ENCODE assay signal across 10 mouse cellular contexts in genomic region chr6:99974464-99974863, GRCm38 (mm10).
DNase-seq lines count a peak whose midpoint lies in the region; ATAC-seq and TF ChIP-seq lines count a peak whose summit lies in the region.
"Had no signal": no experiment of that assay in that cellular context is flagged by ENCODE, and none has a peak within 500 bp of the region (broad histone marks: within the 10 kb centered on the region; RNA-seq: fewer than 3 reads in every experiment).

No protein-coding gene starts in this region.

- H3K27me3 ChIP-seq in heart, adult 2 months (ENCODE audit: control insufficient read depth, insufficient read depth, low read length), result no peaks in the 10 kb centered on the region
- H3K27me3 ChIP-seq in heart, embryonic 10.5 days (ENCODE audit: insufficient read depth, poor library complexity, severe bottlenecking), result peaks cover 92% of the 10 kb centered on the region
- no peaks in the 10 kb centered on the region for H3K27me3 ChIP-seq in forebrain, embryonic 16.5 days (replicated peaks; ENCODE audit: control insufficient read depth, insufficient read depth, low read length)

- WGBS in heart, adult 2 months, result 35% methylated on average over 4 of the region's 4 CpGs
- WGBS in heart, embryonic 10.5 days, result 81% methylated on average over 4 of the region's 4 CpGs
- 83% methylated on average over 4 of the region's 4 CpGs for WGBS in forebrain, embryonic 16.5 days

- no peak for ATAC-seq in forebrain, embryonic 16.5 days
- ATAC-seq: hindbrain, embryonic 16.5 days had no signal

- no peak for TF ChIP-seq EP300 in heart, adult 2 months (IDR thresholded peaks at IDR 0.05; ENCODE audit: insufficient read depth, low read depth, low read length)

- no peak for TF ChIP-seq CTCF in heart, adult 2 months (IDR thresholded peaks at IDR 0.05)

- no peak overlapping the region for H3K9ac ChIP-seq in heart, adult 2 months (ENCODE audit: low read depth, low read length)
- H3K9ac ChIP-seq in forebrain, embryonic 16.5 days (replicated peaks; ENCODE audit: low read depth, low read length), result no peak overlapping the region
- H3K9ac ChIP-seq: liver, embryonic 13.5 days had no signal

- no peak for TF ChIP-seq POLR2A in heart, adult 2 months (IDR thresholded peaks at IDR 0.05; ENCODE audit: insufficient read depth, low read depth, low read length)

- H3K4me2 ChIP-seq in forebrain, embryonic 16.5 days (ENCODE audit: low read length), result no peak overlapping the region
- H3K4me2 ChIP-seq: liver, embryonic 13.5 days had no signal

- H3K4me3 ChIP-seq in heart, adult 2 months, result no peak overlapping the region
- no peak overlapping the region for H3K4me3 ChIP-seq in heart, embryonic 10.5 days
- no peak overlapping the region for H3K4me3 ChIP-seq in forebrain, embryonic 16.5 days (replicated peaks; ENCODE audit: low read length)
- H3K4me3 ChIP-seq: liver, embryonic 13.5 days had no signal

- H3K4me1 ChIP-seq in heart, adult 2 months (ENCODE audit: control insufficient read depth, insufficient read depth, low read length), result peaks cover 3% of the 10 kb centered on the region; the same call in 1 of the 2 replicates
- H3K4me1 ChIP-seq in heart, embryonic 10.5 days, result peaks cover 11% of the 10 kb centered on the region; the same call in 1 of the 2 replicates
- peaks cover 27% of the 10 kb centered on the region for H3K4me1 ChIP-seq in forebrain, embryonic 16.5 days (replicated peaks; ENCODE audit: control insufficient read depth, insufficient read depth, low read length)
- H3K4me1 ChIP-seq: liver, embryonic 13.5 days had no signal

- DNase-seq in heart, adult 2 months, result peak; percentile 38 to 69
- no peak for DNase-seq in heart, embryonic 10.5 days (ENCODE audit: low spot score)
- DNase-seq in 3T3-L1 (ENCODE audit: low read depth, low spot score), result peak; percentile 64
- peak; percentile 59 for DNase-seq in adrenal gland, postnatal 10 days
- peak; percentile 20 to 45 for DNase-seq in heart, postnatal 14 days
- DNase-seq in left cerebral cortex, postnatal 36 days (ENCODE audit: low spot score in 2 of 2), result no peak
- no peak for DNase-seq in spleen, postnatal 4 days (ENCODE audit: low spot score in 2 of 2)
- DNase-seq: liver, embryonic 13.5 days had no signal

- H3K9me3 ChIP-seq in heart, embryonic 10.5 days, result no peaks in the 10 kb centered on the region
- no peaks in the 10 kb centered on the region for H3K9me3 ChIP-seq in forebrain, embryonic 16.5 days (ENCODE audit: control insufficient read depth, low read length)
- H3K9me3 ChIP-seq: liver, embryonic 13.5 days had no signal

- H3K79me2 ChIP-seq in heart, adult 2 months (replicated peaks; ENCODE audit: control insufficient read depth, insufficient read depth, low read length), result no peaks in the 10 kb centered on the region

- no peaks in the 10 kb centered on the region for H3K36me3 ChIP-seq in heart, adult 2 months (ENCODE audit: control insufficient read depth, insufficient read depth, low read length)
- H3K36me3 ChIP-seq in heart, embryonic 10.5 days, result no peaks in the 10 kb centered on the region
- no peaks in the 10 kb centered on the region for H3K36me3 ChIP-seq in forebrain, embryonic 16.5 days (ENCODE audit: control insufficient read depth, insufficient read depth)
- H3K36me3 ChIP-seq: liver, embryonic 13.5 days had no signal

- intact Hi-C loops in heart, adult 2 months (cut with DNase I), result loop anchor here (5.0 kb wide), 4 partner anchors 67 to 173 kb away; no protein-coding TSS in a partner anchor
- intact Hi-C loops in heart, postnatal 14 days (cut with DNase I), result loop anchor here (5.0 kb wide), 1 partner anchor 67 kb away; no protein-coding TSS in a partner anchor
- intact Hi-C loops in left cerebral cortex, postnatal 36 days (cut with DNase I), result no loop called here

- no peak overlapping the region for H3K27ac ChIP-seq in heart, adult 2 months
- no peak overlapping the region for H3K27ac ChIP-seq in heart, embryonic 10.5 days
- H3K27ac ChIP-seq in forebrain, embryonic 16.5 days (ENCODE audit: low read length), result no peak overlapping the region
- H3K27ac ChIP-seq: liver, embryonic 13.5 days had no signal

Comparison
In these comparisons a context has a peak if more than half of its experiments do, and no peak if none do; other contexts are left out.
1. DNase-seq: peak in heart, adult 2 months (2 of 2), 3T3-L1 (single experiment), adrenal gland, postnatal 10 days (single experiment) and heart, postnatal 14 days (2 of 2); none in heart, embryonic 10.5 days (single experiment), left cerebral cortex, postnatal 36 days (0 of 2) and spleen, postnatal 4 days (0 of 2).